Mouse (Mus musculus) thymus, postnatal 25 days (tissue): ENCODE data around the gene Styx.
"Not testable (repeated sequence)": the region's sequence is repeated elsewhere in the genome, so short reads cannot be mapped to it uniquely, and the experiment has no call there.

Source experiments
- DNase-seq: peaks from one replicate; pipeline ENCODE4 v3.0.0; 2022

Gene Styx

GRCm38 (mm10) chr14:45439387-45439786 lies 88.5 kb downstream of the Styx start:
- DNase-seq, result no peak

GRCm38 (mm10) chr14:45441291-45441690 lies 90.4 kb downstream of the Styx start:
- DNase-seq, result no peak

GRCm38 (mm10) chr14:45442781-45443560 lies 92.1 kb downstream of the Styx start:
- no peak for DNase-seq

- no peak for DNase-seq
These were observed 94.0 kb downstream of the Styx start for GRCm38 (mm10) chr14:45444870-45445269.

GRCm38 (mm10) chr14:45445445-45445844 lies 94.6 kb downstream of the Styx start:
- no peak for DNase-seq

GRCm38 (mm10) chr14:45446777-45447176 lies 95.9 kb downstream of the Styx start:
- DNase-seq, result no peak

- no peak for DNase-seq
These were observed 100.2 kb downstream of the Styx start for GRCm38 (mm10) chr14:45451090-45451489.

- no peak for DNase-seq
These were observed 101.3 kb downstream of the Styx start for GRCm38 (mm10) chr14:45452148-45452547.

GRCm38 (mm10) chr14:45452861-45453512 lies 102.1 kb downstream of the Styx start:
- no peak for DNase-seq

- no peak for DNase-seq
These were observed 102.8 kb downstream of the Styx start for GRCm38 (mm10) chr14:45453538-45454233.

- no peak for DNase-seq
These were observed 105.0 kb downstream of the Styx start for GRCm38 (mm10) chr14:45455651-45456501.

GRCm38 (mm10) chr14:45456502-45456846 lies 105.6 kb downstream of the Styx start:
- DNase-seq, result no peak

- no peak for DNase-seq
These were observed 106.1 kb downstream of the Styx start for GRCm38 (mm10) chr14:45457003-45457402.

- no peak for DNase-seq
These were observed 109.0 kb downstream of the Styx start for GRCm38 (mm10) chr14:45459877-45460276.

GRCm38 (mm10) chr14:45460491-45460890 lies 109.6 kb downstream of the Styx start:
- no peak for DNase-seq

GRCm38 (mm10) chr14:45461945-45462344 lies 111.1 kb downstream of the Styx start:
- no peak for DNase-seq

- DNase-seq, result no peak
These were observed 111.5 kb downstream of the Styx start for GRCm38 (mm10) chr14:45462374-45462773.

GRCm38 (mm10) chr14:45462875-45463475 lies 112.1 kb downstream of the Styx start:
- no peak for DNase-seq

GRCm38 (mm10) chr14:45463599-45463998 lies 112.7 kb downstream of the Styx start:
- DNase-seq, result no peak

GRCm38 (mm10) chr14:45464036-45465035 lies 113.4 kb downstream of the Styx start:
- no peak for DNase-seq

- not testable (repeated sequence) for DNase-seq
These were observed 115.5 kb downstream of the Styx start for GRCm38 (mm10) chr14:45466371-45466770.
